ENCODE assay signal across 8 mouse cellular contexts in genomic region chr4:133047353-133048105, GRCm38 (mm10). TPM values are rescaled to one million over a fixed set of nuclear protein-coding genes. Genes with fewer than 3 reads are reported as not detected.
DNase-seq lines count a peak whose midpoint lies in the region; ATAC-seq and TF ChIP-seq lines count a peak whose summit lies in the region.

No protein-coding gene starts in this region.

- no peaks in the 10 kb centered on the region for H3K27me3 ChIP-seq in embryonic facial prominence, embryonic 14.5 days (replicated peaks; ENCODE audit: control insufficient read depth, insufficient read depth, low read length)
- H3K27me3 ChIP-seq in intestine, postnatal 0 days (replicated peaks; ENCODE audit: control insufficient read depth, insufficient read depth, low read length) = no peaks in the 10 kb centered on the region
- no peaks in the 10 kb centered on the region for H3K27me3 ChIP-seq in neural tube, embryonic 15.5 days (replicated peaks)

- no peak overlapping the region; the same call in 1 of the 2 replicates for H3K4me3 ChIP-seq in layer of hippocampus, adult 2 months
- H3K4me3 ChIP-seq in embryonic facial prominence, embryonic 14.5 days (ENCODE audit: low read depth, low read length) = no peak overlapping the region
- no peak overlapping the region for H3K4me3 ChIP-seq in intestine, postnatal 0 days (ENCODE audit: low read depth, low read length)
- no peak overlapping the region for H3K4me3 ChIP-seq in neural tube, embryonic 15.5 days (replicated peaks)

- peak overlapping the region; percentile 28 for H3K4me2 ChIP-seq in embryonic facial prominence, embryonic 14.5 days (ENCODE audit: low read depth, low read length)
- H3K4me2 ChIP-seq in intestine, postnatal 0 days (replicated peaks; ENCODE audit: low read depth) = peak overlapping the region; percentile 13; the same call in 1 of the 2 replicates
- H3K4me2 ChIP-seq in neural tube, embryonic 15.5 days = peak overlapping the region; percentile 27; the same call in 1 of the 2 replicates

- no peak; the same call in 1 of the 2 replicates for ATAC-seq in embryonic facial prominence, embryonic 14.5 days (ENCODE audit: low read depth)
- no peak for ATAC-seq in intestine, postnatal 0 days
- ATAC-seq in neural tube, embryonic 15.5 days (ENCODE audit: low FRiP score) = no peak; the same call in 1 of the 2 replicates
- ATAC-seq in monocyte, adult 5-6 weeks (replicated peaks; ENCODE audit: insufficient number of reproducible peaks, low FRiP score, low TSS enrichment, poor library complexity, severe bottlenecking) = no peak

- H3K4me1 ChIP-seq in embryonic facial prominence, embryonic 14.5 days (ENCODE audit: control insufficient read depth, insufficient read depth, low read length) = peaks cover 100% of the 10 kb centered on the region
- H3K4me1 ChIP-seq in intestine, postnatal 0 days (replicated peaks; ENCODE audit: control insufficient read depth, insufficient read depth, low read length) = peaks cover 34% of the 10 kb centered on the region
- H3K4me1 ChIP-seq in neural tube, embryonic 15.5 days = peaks cover 100% of the 10 kb centered on the region

- DNase-seq in layer of hippocampus, adult 2 months (ENCODE audit: low spot score in 2 of 2) = no peak
- no peak for DNase-seq in layer of hippocampus, postnatal 36 days
- no peak for DNase-seq in embryonic facial prominence, embryonic 14.5 days (ENCODE audit: low spot score)
- DNase-seq in liver = no peak
- no peak for DNase-seq in urinary bladder, postnatal 14 days (ENCODE audit: low spot score)

- H3K36me3 ChIP-seq in embryonic facial prominence, embryonic 14.5 days (ENCODE audit: control insufficient read depth, insufficient read depth, low read length) = no peaks in the 10 kb centered on the region
- H3K36me3 ChIP-seq in intestine, postnatal 0 days (ENCODE audit: control insufficient read depth, insufficient read depth) = no peaks in the 10 kb centered on the region; the same call in 1 of the 2 replicates
- no peaks in the 10 kb centered on the region for H3K36me3 ChIP-seq in neural tube, embryonic 15.5 days

- peak overlapping the region; percentile 89 for H3K27ac ChIP-seq in layer of hippocampus, adult 2 months
- H3K27ac ChIP-seq in embryonic facial prominence, embryonic 14.5 days (replicated peaks; ENCODE audit: low read depth, low read length) = peak overlapping the region; percentile 68
- no peak overlapping the region for H3K27ac ChIP-seq in intestine, postnatal 0 days (ENCODE audit: low read depth, low read length)
- peak overlapping the region; percentile 84 for H3K27ac ChIP-seq in neural tube, embryonic 15.5 days (replicated peaks)

- peak overlapping the region; percentile 35; the same call in 1 of the 2 replicates for H3K9ac ChIP-seq in embryonic facial prominence, embryonic 14.5 days (ENCODE audit: low read depth, low read length)
- H3K9ac ChIP-seq in intestine, postnatal 0 days (ENCODE audit: low read depth, low read length) = no peak overlapping the region
- H3K9ac ChIP-seq in neural tube, embryonic 15.5 days (replicated peaks) = no peak overlapping the region

- no peaks in the 10 kb centered on the region for H3K9me3 ChIP-seq in embryonic facial prominence, embryonic 14.5 days (ENCODE audit: control insufficient read depth, low read length)
- H3K9me3 ChIP-seq in intestine, postnatal 0 days (ENCODE audit: control insufficient read depth) = no peaks in the 10 kb centered on the region
- H3K9me3 ChIP-seq in neural tube, embryonic 15.5 days (replicated peaks) = no peaks in the 10 kb centered on the region

- no peak for TF ChIP-seq CTCF in layer of hippocampus, adult 2 months (conservative IDR thresholded peaks at IDR 0.05)
- no peak for TF ChIP-seq CTCF in intestine, postnatal 0 days (IDR thresholded peaks at IDR 0.05; ENCODE audit: low read depth)

- WGBS in embryonic facial prominence, embryonic 14.5 days = 22% methylated on average over 10 of the region's 16 CpGs
- 42% methylated on average over 16 of the region's 16 CpGs for WGBS in intestine, postnatal 0 days
- 6% methylated on average over 15 of the region's 16 CpGs for WGBS in neural tube, embryonic 15.5 days

RNA-seq across cellular contexts. Expression of gene Ahdc1, which starts 36.5 kb away (rescaled TPM):
- total RNA-seq in layer of hippocampus, adult 2 months (2021) = 100 to 1,000 TPM; 108 to 113 TPM
- total RNA-seq in layer of hippocampus, postnatal 36 days (2021) = 100 to 1,000 TPM; 111 to 113 TPM
- polyA plus RNA-seq in embryonic facial prominence, embryonic 14.5 days (2014; fragmentation: Nextera tagmentation; extraction: Ambion mirVana) = 11.0 and 11.7 TPM in 2 replicates
- polyA plus RNA-seq in intestine, postnatal 0 days (2015; fragmentation: Nextera tagmentation; extraction: Ambion mirVana) = 2.4 and 3.1 TPM in 2 replicates
- polyA plus RNA-seq in neural tube, embryonic 15.5 days (2015; fragmentation: Nextera tagmentation; extraction: Ambion mirVana) = 11.0 TPM in 2 replicates
- total RNA-seq in monocyte, adult 5-6 weeks (2017) = 2.8 to 13.7 TPM (median 3.3 TPM) in 3 replicates
